Mouse (Mus musculus) ES-Bruce4 (cell line): ENCODE data around the gene Cpt1b.

Source experiments
- CTCF ChIP-seq: IDR thresholded peaks from one replicate; pipeline ENCODE4 v1.8.1; 2011; ENCODE audit warnings: low read depth, low read length
- EP300 ChIP-seq: IDR thresholded peaks from 2 replicates; pipeline ENCODE4 v1.6.1; 2011; ENCODE audit warnings: low read depth, low read length; ENCODE audit not compliant: insufficient read depth
- POLR2A ChIP-seq: IDR thresholded peaks from one replicate; pipeline ENCODE4 v1.8.1; 2011; ENCODE audit warnings: low read length; ENCODE audit not compliant: insufficient read depth

GRCm38 (mm10) chr15:89474596-89475292 lies 49.1 kb upstream of the Cpt1b start:
- TF ChIP-seq EP300 (no peak), CTCF (no peak), POLR2A (no peak)
